Mouse (Mus musculus) heart, embryonic 16.5 days (tissue): ENCODE results near the gene Nek9. TPM values are rescaled to one million over a fixed set of nuclear protein-coding genes. Genes with fewer than 3 reads are reported as not detected.

Experiments
- ATAC-seq: fragments of 200-750 bp; cut with Nextera tagmentation; replicated peaks from 2 replicates; pipeline ENCODE4 v1.8.0; 2017; ENCODE audit warnings: moderate number of reproducible peaks; ENCODE audit not compliant: insufficient read depth, low FRiP score; ENCODE audit errors: extremely low read depth
- H3K27ac ChIP-seq: fragments of 300-500 bp; sonication (generic); 2 replicates; pipeline ENCODE4 v1.5.1; 2014; ENCODE audit warnings: mild to moderate bottlenecking, low read length, control low read depth, moderate library complexity
- H3K27me3 ChIP-seq: fragments of 300-500 bp; sonication (generic); 2 replicates; pipeline ENCODE4 v1.6.1; 2014; ENCODE audit warnings: low read length, mixed read lengths; ENCODE audit not compliant: control insufficient read depth, insufficient read depth
- H3K36me3 ChIP-seq: fragments of 300-500 bp; sonication (generic); 2 replicates; pipeline ENCODE4 v1.6.1; 2014; ENCODE audit not compliant: control insufficient read depth, insufficient read depth
- H3K4me1 ChIP-seq: fragments of 300-500 bp; sonication (generic); 2 replicates; pipeline ENCODE4 v1.6.1; 2014; ENCODE audit warnings: low read length, mixed read lengths; ENCODE audit not compliant: control insufficient read depth, insufficient read depth
- H3K4me2 ChIP-seq: fragments of 300-500 bp; sonication (generic); 2 replicates; pipeline ENCODE4 v1.6.1; 2014; ENCODE audit warnings: low read depth, mild to moderate bottlenecking, control low read depth, low read length
- H3K4me3 ChIP-seq: fragments of 300-500 bp; sonication (generic); 2 replicates; pipeline ENCODE4 v1.5.1; 2014; ENCODE audit warnings: mild to moderate bottlenecking, control low read depth, low read length
- H3K9ac ChIP-seq: fragments of 300-500 bp; sonication (generic); 2 replicates; pipeline ENCODE4 v1.6.1; 2014; ENCODE audit warnings: low read length, control low read depth
- H3K9me3 ChIP-seq: fragments of 300-500 bp; sonication (generic); replicated peaks from 2 replicates; pipeline ENCODE4 v1.6.1; 2016; ENCODE audit warnings: low read length; ENCODE audit not compliant: control insufficient read depth
- WGBS: fragments of 180-500 bp; shearing (Covaris S2); extraction: QIAGEN DNeasy Blood & Tissue Kit; methylation state at CpG from one replicate; pipeline ENCODE4 v1.1.7; 2014; 5-methylcytosine and 5-hydroxymethylcytosine counted together
- polyA plus RNA-seq: library from polyadenylated mRNA; unstranded; fragments of >200 nt; fragmentation: Nextera tagmentation; extraction: Ambion mirVana; gene quantifications from 2 replicates; pipeline ENCODE4 v1.2.1, GENCODE M21; 2015

Nek9 gene
- 19.0 and 20.6 TPM in 2 replicates for polyA plus RNA-seq

GRCm38 (mm10) chr12:85339243-85339729 is at the start of gene Nek9:
TSS of gene Nek9 (minus strand) at chr12:85339362.
- WGBS = under 1% methylated on average over 36 of the region's 36 CpGs
- H3K4me2 ChIP-seq = peak within 1 kb of the TSS; percentile 79
- peak within 1 kb of the TSS; percentile 87 for H3K27ac ChIP-seq
- H3K9me3 ChIP-seq = no peaks in the 10 kb centered on the region
- H3K4me1 ChIP-seq = peaks cover 24% of the 10 kb centered on the region
- ATAC-seq = peak; percentile 90
- no peaks in the 10 kb centered on the region for H3K27me3 ChIP-seq
- H3K4me3 ChIP-seq = peak within 1 kb of the TSS; percentile 85
- peaks cover 7% of the 10 kb centered on the region for H3K36me3 ChIP-seq
- peak within 1 kb of the TSS; percentile 95 for H3K9ac ChIP-seq

DNA sequence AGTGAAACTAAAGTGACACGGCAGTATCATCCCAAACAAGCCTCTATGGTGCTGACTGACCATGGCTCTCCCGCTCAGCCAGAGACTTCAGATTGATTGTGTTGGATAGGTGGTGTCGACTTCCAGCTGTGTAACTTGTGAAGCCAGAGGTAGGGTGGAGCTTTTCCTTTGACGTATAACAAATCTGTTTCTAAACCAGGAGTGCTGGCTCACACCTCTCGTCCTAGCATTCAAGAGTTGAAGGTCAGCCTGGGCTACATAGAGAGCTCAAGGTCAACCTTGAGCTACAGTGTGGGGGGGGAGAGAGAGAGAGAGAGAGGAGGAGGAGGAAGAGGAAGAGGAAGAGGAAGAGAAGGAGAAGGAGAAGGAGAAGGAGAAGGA is 46.8 kb upstream of the Nek9 start:
- Histone ChIP-seq H3K4me3 (no peak overlapping the region), H3K27ac (peak overlapping the region; percentile 19; the same call in 1 of the 2 replicates), H3K4me1 (peaks cover 14% of the 10 kb centered on the region), H3K27me3 (no peaks in the 10 kb centered on the region), H3K9me3 (no peaks in the 10 kb centered on the region), H3K36me3 (no peaks in the 10 kb centered on the region), H3K4me2 (no peak overlapping the region), H3K9ac (no peak overlapping the region)
- 30% methylated on average over 5 of the region's 5 CpGs for WGBS
- no peak for ATAC-seq

DNA sequence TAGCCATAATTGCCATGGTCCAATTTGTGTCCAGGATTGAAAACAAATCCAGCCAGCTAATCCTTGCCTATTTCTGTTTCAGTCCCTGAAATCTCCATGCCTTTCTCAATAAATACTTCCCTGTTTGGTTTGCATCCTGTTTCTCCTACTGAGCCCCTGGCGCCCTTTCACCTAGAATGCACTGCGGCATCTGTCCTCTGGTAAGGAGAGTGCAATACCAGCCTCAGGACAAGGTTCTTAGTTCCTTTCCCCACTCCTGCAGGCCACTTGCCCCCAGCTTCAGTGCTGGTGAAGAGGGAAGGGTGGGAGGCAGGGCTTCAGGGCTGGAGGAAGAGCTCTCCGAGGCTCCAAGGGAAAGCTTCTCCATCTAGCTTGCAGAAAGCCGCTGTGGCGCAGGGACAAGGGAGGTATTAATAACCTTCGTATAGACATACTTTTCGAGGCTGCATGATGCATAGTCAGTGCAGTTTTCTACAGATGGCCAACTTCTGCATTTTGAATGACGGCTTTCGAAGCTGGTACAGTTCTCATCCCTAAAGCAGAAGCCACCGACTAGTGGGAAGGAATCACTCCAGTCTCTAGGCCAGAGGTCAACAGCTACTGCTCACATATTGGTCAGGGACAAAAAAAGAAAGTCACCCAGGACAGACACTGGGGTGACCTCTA is 46.3 kb upstream of the Nek9 start:
- Histone ChIP-seq H3K36me3 (no peaks in the 10 kb centered on the region), H3K27me3 (no peaks in the 10 kb centered on the region), H3K4me2 (no peak overlapping the region), H3K4me3 (no peak overlapping the region), H3K27ac (peak overlapping the region; percentile 19; the same call in 1 of the 2 replicates), H3K4me1 (peaks cover 14% of the 10 kb centered on the region), H3K9me3 (no peaks in the 10 kb centered on the region), H3K9ac (no peak overlapping the region)
- 0 out of 2 replicates have a peak, but pooled peaks have one; percentile 23 for ATAC-seq
- WGBS = 61% methylated on average over 10 of the region's 10 CpGs

DNA sequence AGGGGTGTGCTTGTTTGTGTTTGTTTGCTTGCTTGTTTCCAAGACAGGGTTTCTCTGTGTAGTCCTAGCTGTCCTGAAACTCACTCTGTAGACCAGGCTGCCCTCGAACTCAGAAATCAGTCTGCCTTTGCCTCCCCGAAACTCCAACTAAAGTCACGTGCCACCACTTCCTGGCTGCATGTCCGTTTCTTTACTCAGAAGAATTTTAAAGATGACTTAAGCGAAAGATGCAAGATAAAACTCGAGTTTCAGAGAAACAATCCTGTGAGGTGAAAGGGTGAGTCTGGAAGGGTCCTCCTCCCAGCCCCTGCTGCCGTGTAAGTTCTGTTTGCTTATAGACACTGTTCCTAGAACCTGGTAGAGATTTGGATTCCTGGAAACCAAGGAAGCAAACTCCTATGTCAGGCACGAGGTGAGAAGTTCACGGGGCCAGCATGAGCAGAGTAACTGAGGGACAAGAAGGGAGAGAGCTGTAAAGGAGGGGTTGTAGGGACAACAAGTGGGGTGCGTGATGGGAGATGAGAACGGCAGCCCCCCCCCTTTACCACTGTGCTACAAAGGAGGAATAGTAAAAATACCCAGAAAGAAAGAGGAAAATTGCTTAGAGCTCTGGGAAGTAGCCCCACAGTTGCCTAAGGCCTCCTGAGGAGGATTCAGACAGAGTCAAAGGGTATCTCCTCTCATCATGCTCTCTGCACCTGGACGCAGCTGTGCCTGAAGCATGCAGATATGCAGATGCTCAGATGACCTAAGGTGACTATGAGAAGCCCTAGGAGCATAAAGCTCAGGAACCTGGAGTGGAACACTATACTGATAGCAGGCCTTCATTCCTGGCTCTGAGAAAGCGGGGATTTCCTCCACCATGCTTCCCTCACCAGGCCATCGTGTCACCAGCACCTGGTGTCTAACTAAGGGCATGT is 43.9 kb upstream of the Nek9 start:
- H3K36me3 ChIP-seq = no peaks in the 10 kb centered on the region
- no peak overlapping the region for H3K27ac ChIP-seq
- H3K4me2 ChIP-seq = no peak overlapping the region
- no peak overlapping the region for H3K4me3 ChIP-seq
- peaks cover 8% of the 10 kb centered on the region for H3K4me1 ChIP-seq
- H3K27me3 ChIP-seq = no peaks in the 10 kb centered on the region
- ATAC-seq = no peak
- no peaks in the 10 kb centered on the region for H3K9me3 ChIP-seq
- 58% methylated on average over 14 of the region's 14 CpGs for WGBS
- H3K9ac ChIP-seq = no peak overlapping the region

DNA sequence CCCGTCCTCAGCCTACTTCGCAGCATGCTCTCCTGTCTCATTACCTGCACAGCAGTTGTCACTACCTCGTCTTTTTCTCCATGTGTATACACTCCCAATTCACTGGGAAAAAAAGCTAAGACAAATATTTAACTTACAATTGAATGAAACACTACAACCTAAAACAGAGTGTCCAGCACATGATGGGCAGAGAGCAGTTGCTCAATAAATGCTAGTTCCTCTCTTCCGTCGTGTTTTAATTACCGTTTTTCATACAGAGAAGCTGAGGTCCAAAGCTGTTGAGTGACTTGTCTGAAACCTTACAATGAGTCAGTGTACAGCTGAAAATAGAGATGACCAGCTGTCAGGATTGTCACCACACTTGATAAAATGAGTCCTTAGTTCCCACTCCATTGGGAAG is 42.4 kb upstream of the Nek9 start:
- H3K27me3 ChIP-seq = no peaks in the 10 kb centered on the region
- no peaks in the 10 kb centered on the region for H3K36me3 ChIP-seq
- peaks cover 8% of the 10 kb centered on the region for H3K4me1 ChIP-seq
- WGBS = 83% methylated on average over 6 of the region's 6 CpGs
- no peak for ATAC-seq
- no peak overlapping the region for H3K4me3 ChIP-seq
- H3K27ac ChIP-seq = no peak overlapping the region
- no peak overlapping the region for H3K9ac ChIP-seq
- no peaks in the 10 kb centered on the region for H3K9me3 ChIP-seq
- no peak overlapping the region for H3K4me2 ChIP-seq

GRCm38 (mm10) chr12:85380942-85381341 is 41.8 kb upstream of the Nek9 start:
- Histone ChIP-seq H3K9me3 (no peaks in the 10 kb centered on the region), H3K27ac (no peak overlapping the region), H3K4me2 (no peak overlapping the region), H3K27me3 (no peaks in the 10 kb centered on the region), H3K9ac (no peak overlapping the region), H3K4me1 (peaks cover 7% of the 10 kb centered on the region), H3K36me3 (no peaks in the 10 kb centered on the region), H3K4me3 (no peak overlapping the region)
- ATAC-seq = no peak
- WGBS = 82% methylated on average over 7 of the region's 7 CpGs

DNA sequence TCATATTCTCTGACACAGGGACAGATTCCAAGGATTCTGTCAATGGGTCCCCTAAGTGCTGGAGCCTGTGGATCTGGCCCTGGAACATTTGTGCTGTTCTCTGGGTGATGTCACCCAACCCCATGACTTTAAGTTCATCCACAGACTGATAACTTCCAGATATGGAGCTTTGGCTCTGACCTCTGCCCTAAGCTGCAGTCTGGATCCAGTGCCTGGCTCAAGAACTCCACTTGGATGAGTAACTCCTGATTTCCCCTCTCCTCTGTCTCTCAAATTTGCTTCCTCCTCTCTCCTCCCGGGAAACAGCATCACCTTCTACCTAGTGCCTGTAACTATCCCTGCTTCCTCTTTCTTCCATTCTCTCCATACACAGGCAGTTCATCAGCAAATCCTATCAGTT is 41.1 kb upstream of the Nek9 start:
- 39% methylated on average over 1 of the region's 1 CpGs for WGBS
- ATAC-seq = no peak
- no peak overlapping the region for H3K27ac ChIP-seq

DNA sequence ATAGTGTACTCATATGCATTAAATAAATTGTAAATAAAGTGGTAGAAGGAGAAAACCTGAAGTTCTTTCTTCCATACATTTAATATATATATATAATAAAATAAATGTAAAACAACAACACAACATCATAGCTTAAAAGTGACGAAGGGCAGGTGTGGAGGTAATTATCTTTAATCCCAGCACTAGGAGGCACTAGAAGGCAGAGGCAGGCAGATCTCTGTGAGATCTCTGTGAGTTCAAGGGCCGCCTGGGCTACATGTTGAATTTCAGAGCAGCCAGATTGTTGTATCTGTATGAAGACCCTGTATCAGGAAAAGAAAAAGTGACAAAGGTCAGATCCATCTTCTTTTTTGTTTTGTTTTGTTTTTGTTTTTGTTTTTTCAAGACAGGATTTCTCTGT is 39.1 kb upstream of the Nek9 start:
- H3K4me2 ChIP-seq = no peak overlapping the region
- no peak overlapping the region for H3K9ac ChIP-seq
- H3K27ac ChIP-seq = no peak overlapping the region
- H3K27me3 ChIP-seq = no peaks in the 10 kb centered on the region
- H3K4me3 ChIP-seq = no peak overlapping the region
- no peak for ATAC-seq
- H3K36me3 ChIP-seq = no peaks in the 10 kb centered on the region
- 0 out of 2 replicates have a peak, but pooled peaks cover 3% of the 10 kb centered on the region for H3K4me1 ChIP-seq
- WGBS = 87% methylated on average over 2 of the region's 2 CpGs
- no peaks in the 10 kb centered on the region for H3K9me3 ChIP-seq

More for the DNA sequence above, 41.1 kb upstream of the Nek9 start:
- Histone ChIP-seq H3K27me3 (no peaks in the 10 kb centered on the region), H3K36me3 (no peaks in the 10 kb centered on the region), H3K4me1 (peaks cover under 1% of the 10 kb centered on the region), H3K9ac (no peak overlapping the region), H3K4me3 (no peak overlapping the region), H3K4me2 (no peak overlapping the region), H3K9me3 (no peaks in the 10 kb centered on the region)
